Comparison of ENCODE assay signal across 8 mouse cellular contexts in the genomic region with DNA sequence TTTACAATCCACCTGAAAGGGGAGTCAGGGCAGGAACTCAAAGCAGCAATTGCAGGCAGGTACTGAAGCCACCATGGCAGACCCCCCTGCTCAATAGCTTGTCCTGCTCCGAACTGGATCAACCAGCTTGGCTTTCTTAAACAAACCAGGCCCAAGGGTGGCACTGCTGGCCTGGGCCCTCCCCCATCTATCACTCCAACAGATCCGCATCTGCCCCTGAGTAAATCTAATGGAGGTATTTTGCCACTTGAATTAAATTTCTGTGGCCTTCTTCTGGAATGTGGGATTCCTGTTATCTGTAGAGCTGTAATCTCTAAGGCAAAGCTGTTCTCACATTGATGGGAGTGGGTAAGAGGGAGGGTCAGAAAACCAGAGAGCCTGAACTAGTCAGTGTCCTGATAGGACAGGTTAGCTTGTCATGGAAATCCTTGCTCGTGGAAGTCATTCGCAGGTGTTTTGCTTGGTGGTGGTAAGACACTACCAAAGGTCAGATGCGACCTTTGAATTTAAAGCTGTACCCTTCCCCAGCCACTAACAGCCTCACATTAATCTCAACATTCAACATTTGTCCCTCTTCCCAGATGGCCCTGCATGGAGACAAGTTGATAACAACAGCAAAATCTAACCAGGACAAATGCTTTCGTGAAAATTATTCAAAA. TPM values are rescaled to one million over a fixed set of nuclear protein-coding genes. Genes with fewer than 3 reads are reported as not detected.
DNase-seq lines count a peak whose midpoint lies in the region; ATAC-seq and TF ChIP-seq lines count a peak whose summit lies in the region.

No protein-coding gene starts in this region.

- H3K4me2 ChIP-seq in limb, embryonic 12.5 days: peak overlapping the region; percentile 66
- H3K4me2 ChIP-seq in neural tube, embryonic 12.5 days (replicated peaks): peak overlapping the region; percentile 90

- H3K4me1 ChIP-seq in erythroblast, embryonic 14.5 days (ENCODE audit: control insufficient read depth): peaks cover 44% of the 10 kb centered on the region
- no peaks in the 10 kb centered on the region; the same call in 1 of the 2 replicates for H3K4me1 ChIP-seq in embryonic fibroblast, embryonic 13.5 days (ENCODE audit: control insufficient read depth, insufficient read depth, low read length)
- peaks cover 6% of the 10 kb centered on the region for H3K4me1 ChIP-seq in limb, embryonic 12.5 days (replicated peaks)
- peaks cover 6% of the 10 kb centered on the region; the same call in 1 of the 2 replicates for H3K4me1 ChIP-seq in neural tube, embryonic 12.5 days

- no peak for TF ChIP-seq POLR2A in embryonic fibroblast, embryonic 13.5 days (IDR thresholded peaks at IDR 0.05; ENCODE audit: low read depth, low read length)

- H3K36me3 ChIP-seq in erythroblast, embryonic 14.5 days (ENCODE audit: control insufficient read depth): peaks cover 54% of the 10 kb centered on the region
- no peaks in the 10 kb centered on the region for H3K36me3 ChIP-seq in limb, embryonic 12.5 days
- no peaks in the 10 kb centered on the region for H3K36me3 ChIP-seq in neural tube, embryonic 12.5 days

- H3K27ac ChIP-seq in embryonic fibroblast, embryonic 13.5 days (ENCODE audit: insufficient read depth, low read length): peak overlapping the region; percentile 71
- H3K27ac ChIP-seq in limb, embryonic 12.5 days: peak overlapping the region; percentile 86
- no peak overlapping the region for H3K27ac ChIP-seq in neural tube, embryonic 12.5 days

- peak; percentile 78 for DNase-seq in A20 (ENCODE audit: low read depth, low spot score)
- no peak for DNase-seq in adrenal gland, adult 18-20 months (ENCODE audit: low spot score in 2 of 2)
- no peak for DNase-seq in right cerebral cortex, adult 2 months (ENCODE audit: low spot score in 2 of 2)

- H3K9ac ChIP-seq in limb, embryonic 12.5 days (replicated peaks): peak overlapping the region; percentile 81
- H3K9ac ChIP-seq in neural tube, embryonic 12.5 days: no peak overlapping the region; the same call in 1 of the 2 replicates

- 28% methylated on average over 6 of the region's 6 CpGs for WGBS in limb, embryonic 12.5 days
- WGBS in neural tube, embryonic 12.5 days: 19% methylated on average over 6 of the region's 6 CpGs

- no peak for ATAC-seq in erythroblast, adult 5-6 weeks (replicated peaks; ENCODE audit: low FRiP score, poor library complexity, severe bottlenecking)
- ATAC-seq in limb, embryonic 12.5 days (ENCODE audit: insufficient number of reproducible peaks, insufficient read depth, low FRiP score, low TSS enrichment, low read depth): no peak
- 0 out of 2 replicates have a peak, but pooled peaks have one; percentile 4 for ATAC-seq in neural tube, embryonic 12.5 days (ENCODE audit: low FRiP score, low read depth)

- H3K27me3 ChIP-seq in erythroblast, embryonic 14.5 days (ENCODE audit: control insufficient read depth): no peaks in the 10 kb centered on the region
- H3K27me3 ChIP-seq in limb, embryonic 12.5 days: no peaks in the 10 kb centered on the region
- no peaks in the 10 kb centered on the region for H3K27me3 ChIP-seq in neural tube, embryonic 12.5 days (replicated peaks)

- H3K9me3 ChIP-seq in erythroblast, embryonic 14.5 days (ENCODE audit: control insufficient read depth, low read length): no peaks in the 10 kb centered on the region
- no peaks in the 10 kb centered on the region for H3K9me3 ChIP-seq in limb, embryonic 12.5 days
- H3K9me3 ChIP-seq in neural tube, embryonic 12.5 days: no peaks in the 10 kb centered on the region

- H3K4me3 ChIP-seq in erythroblast, embryonic 14.5 days (replicated peaks): peak overlapping the region; percentile 98
- H3K4me3 ChIP-seq in embryonic fibroblast, embryonic 13.5 days (ENCODE audit: insufficient read depth, low read length): peak overlapping the region; percentile 73
- H3K4me3 ChIP-seq in limb, embryonic 12.5 days (replicated peaks): peak overlapping the region; percentile 79
- H3K4me3 ChIP-seq in neural tube, embryonic 12.5 days: peak overlapping the region; percentile 70

- TF ChIP-seq CTCF in embryonic fibroblast, embryonic 13.5 days (IDR thresholded peaks at IDR 0.05; ENCODE audit: borderline replicate concordance, insufficient read depth, low read length): no peak

RNA-seq across cellular contexts. Expression of a gene that starts 0.5 kb away (rescaled TPM):
- not detected in 2 replicates for polyA plus RNA-seq in erythroblast, embryonic 14.5 days (2012)
- total RNA-seq in erythroblast, adult 5-6 weeks (2015; ENCODE audit: low replicate concordance): not detected in 2 replicates
- total RNA-seq in erythroblast, adult 5-6 weeks (2017; ENCODE audit: low replicate concordance): not detected in 2 replicates
- polyA plus RNA-seq in embryonic fibroblast, embryonic 13.5 days (2011; ENCODE audit: insufficient read length, low read depth, missing spikeins): not detected in 2 replicates
- polyA plus RNA-seq in limb, embryonic 12.5 days (2016; fragmentation: Nextera tagmentation; extraction: Ambion mirVana): not detected in 2 replicates
- not detected in 2 replicates for polyA plus RNA-seq in neural tube, embryonic 12.5 days (2016; fragmentation: Nextera tagmentation; extraction: Ambion mirVana)
- not detected for total RNA-seq in adrenal gland, adult 18-20 months (2021)

RNA-seq across cellular contexts. Expression of a gene that starts 1.3 kb away (rescaled TPM):
- 5.8 and 7.4 TPM in 2 replicates for polyA plus RNA-seq in erythroblast, embryonic 14.5 days (2012)
- total RNA-seq in erythroblast, adult 5-6 weeks (2015; ENCODE audit: low replicate concordance): 38.7 and 39.0 TPM in 2 replicates
- total RNA-seq in erythroblast, adult 5-6 weeks (2017; ENCODE audit: low replicate concordance): 52.9 and 64.5 TPM in 2 replicates
- polyA plus RNA-seq in embryonic fibroblast, embryonic 13.5 days (2011; ENCODE audit: insufficient read length, low read depth, missing spikeins): 23.1 and 26.6 TPM in 2 replicates
- 21.3 and 24.6 TPM in 2 replicates for polyA plus RNA-seq in limb, embryonic 12.5 days (2016; fragmentation: Nextera tagmentation; extraction: Ambion mirVana)
- polyA plus RNA-seq in neural tube, embryonic 12.5 days (2016; fragmentation: Nextera tagmentation; extraction: Ambion mirVana): 10.7 and 11.1 TPM in 2 replicates
- total RNA-seq in adrenal gland, adult 18-20 months (2021): 1 to 10 TPM; 5.2 to 5.5 TPM
